Mouse (Mus musculus): ENCODE measurements around the gene Nisch. TPM values are rescaled to one million over a fixed set of nuclear protein-coding genes. Genes with fewer than 3 reads are reported as not detected.

Gene Nisch
- polyA plus RNA-seq, 1 experiment from 2014 or later = 389 TPM

- Histone ChIP-seq H3K9me3 (ENCODE audit: control insufficient read depth, low read length) (no peaks in the 10 kb centered on the region), H3K36me3 (ENCODE audit: control insufficient read depth, insufficient read depth) (peaks cover 80% of the 10 kb centered on the region), H3K4me1 (replicated peaks; ENCODE audit: control insufficient read depth, insufficient read depth, low read length) (no peaks in the 10 kb centered on the region), H3K9ac (replicated peaks; ENCODE audit: low read depth, low read length) (no peak overlapping the region), H3K4me3 (replicated peaks; ENCODE audit: low read length) (no peak overlapping the region), H3K27ac (ENCODE audit: low read length) (no peak overlapping the region), H3K4me2 (ENCODE audit: low read length) (no peak overlapping the region), H3K27me3 (replicated peaks; ENCODE audit: control insufficient read depth, insufficient read depth, low read length) (no peaks in the 10 kb centered on the region)
- ATAC-seq = no peak
- WGBS = 94% methylated on average over 5 of the region's 5 CpGs
Measured at GRCm38 (mm10) chr14:31183541-31183940, 33.2 kb downstream of the Nisch start.

- no peak for ATAC-seq
- H3K4me3 ChIP-seq (replicated peaks; ENCODE audit: low read length) = no peak overlapping the region
- H3K4me2 ChIP-seq (ENCODE audit: low read length) = no peak overlapping the region
- peaks cover 78% of the 10 kb centered on the region for H3K36me3 ChIP-seq (ENCODE audit: control insufficient read depth, insufficient read depth)
- no peaks in the 10 kb centered on the region for H3K9me3 ChIP-seq (ENCODE audit: control insufficient read depth, low read length)
- no peak overlapping the region for H3K9ac ChIP-seq (replicated peaks; ENCODE audit: low read depth, low read length)
- H3K27ac ChIP-seq (ENCODE audit: low read length) = no peak overlapping the region
- H3K4me1 ChIP-seq (replicated peaks; ENCODE audit: control insufficient read depth, insufficient read depth, low read length) = no peaks in the 10 kb centered on the region
- WGBS = 79% methylated on average over 2 of the region's 2 CpGs
- H3K27me3 ChIP-seq (replicated peaks; ENCODE audit: control insufficient read depth, insufficient read depth, low read length) = no peaks in the 10 kb centered on the region
Measured at GRCm38 (mm10) chr14:31182786-31183290, 33.9 kb downstream of the Nisch start.

GRCm38 (mm10) chr14:31181512-31181911, 35.2 kb downstream of the Nisch start:
- H3K36me3 ChIP-seq (ENCODE audit: control insufficient read depth, insufficient read depth) = peaks cover 76% of the 10 kb centered on the region
- no peaks in the 10 kb centered on the region for H3K9me3 ChIP-seq (ENCODE audit: control insufficient read depth, low read length)
- no peak overlapping the region for H3K27ac ChIP-seq (ENCODE audit: low read length)
- H3K4me2 ChIP-seq (ENCODE audit: low read length) = no peak overlapping the region
- no peak for ATAC-seq
- no peak overlapping the region for H3K9ac ChIP-seq (replicated peaks; ENCODE audit: low read depth, low read length)
- H3K4me1 ChIP-seq (replicated peaks; ENCODE audit: control insufficient read depth, insufficient read depth, low read length) = no peaks in the 10 kb centered on the region
- H3K27me3 ChIP-seq (replicated peaks; ENCODE audit: control insufficient read depth, insufficient read depth, low read length) = no peaks in the 10 kb centered on the region
- 82% methylated on average over 4 of the region's 4 CpGs for WGBS
- H3K4me3 ChIP-seq (replicated peaks; ENCODE audit: low read length) = no peak overlapping the region

- Histone ChIP-seq H3K36me3 (ENCODE audit: control insufficient read depth, insufficient read depth) (peaks cover 75% of the 10 kb centered on the region), H3K9me3 (ENCODE audit: control insufficient read depth, low read length) (no peaks in the 10 kb centered on the region), H3K4me2 (ENCODE audit: low read length) (no peak overlapping the region), H3K4me3 (replicated peaks; ENCODE audit: low read length) (no peak overlapping the region), H3K4me1 (replicated peaks; ENCODE audit: control insufficient read depth, insufficient read depth, low read length) (no peaks in the 10 kb centered on the region), H3K27ac (ENCODE audit: low read length) (no peak overlapping the region), H3K27me3 (replicated peaks; ENCODE audit: control insufficient read depth, insufficient read depth, low read length) (no peaks in the 10 kb centered on the region), H3K9ac (replicated peaks; ENCODE audit: low read depth, low read length) (no peak overlapping the region)
- 85% methylated on average over 12 of the region's 12 CpGs for WGBS
- no peak for ATAC-seq
Measured at GRCm38 (mm10) chr14:31179677-31180365, 36.9 kb downstream of the Nisch start.

- Histone ChIP-seq H3K4me2 (ENCODE audit: low read length) (no peak overlapping the region), H3K4me3 (replicated peaks; ENCODE audit: low read length) (no peak overlapping the region), H3K27ac (ENCODE audit: low read length) (no peak overlapping the region), H3K9me3 (ENCODE audit: control insufficient read depth, low read length) (no peaks in the 10 kb centered on the region), H3K4me1 (replicated peaks; ENCODE audit: control insufficient read depth, insufficient read depth, low read length) (no peaks in the 10 kb centered on the region), H3K27me3 (replicated peaks; ENCODE audit: control insufficient read depth, insufficient read depth, low read length) (no peaks in the 10 kb centered on the region), H3K9ac (replicated peaks; ENCODE audit: low read depth, low read length) (no peak overlapping the region), H3K36me3 (ENCODE audit: control insufficient read depth, insufficient read depth) (peaks cover 70% of the 10 kb centered on the region)
- no peak for ATAC-seq
- WGBS = 88% methylated on average over 5 of the region's 5 CpGs
Measured at GRCm38 (mm10) chr14:31177715-31178114, 39.0 kb downstream of the Nisch start.

GRCm38 (mm10) chr14:31177287-31177686, 39.5 kb downstream of the Nisch start:
- ATAC-seq = no peak
- Histone ChIP-seq H3K27ac (ENCODE audit: low read length) (no peak overlapping the region), H3K4me2 (ENCODE audit: low read length) (no peak overlapping the region), H3K9me3 (ENCODE audit: control insufficient read depth, low read length) (no peaks in the 10 kb centered on the region), H3K27me3 (replicated peaks; ENCODE audit: control insufficient read depth, insufficient read depth, low read length) (no peaks in the 10 kb centered on the region), H3K9ac (replicated peaks; ENCODE audit: low read depth, low read length) (no peak overlapping the region), H3K36me3 (ENCODE audit: control insufficient read depth, insufficient read depth) (peaks cover 70% of the 10 kb centered on the region), H3K4me3 (replicated peaks; ENCODE audit: low read length) (no peak overlapping the region), H3K4me1 (replicated peaks; ENCODE audit: control insufficient read depth, insufficient read depth, low read length) (no peaks in the 10 kb centered on the region)
- 90% methylated on average over 16 of the region's 16 CpGs for WGBS

- Histone ChIP-seq H3K4me1 (replicated peaks; ENCODE audit: control insufficient read depth, insufficient read depth, low read length) (no peaks in the 10 kb centered on the region), H3K9ac (replicated peaks; ENCODE audit: low read depth, low read length) (no peak overlapping the region), H3K36me3 (ENCODE audit: control insufficient read depth, insufficient read depth) (peaks cover 64% of the 10 kb centered on the region), H3K27me3 (replicated peaks; ENCODE audit: control insufficient read depth, insufficient read depth, low read length) (no peaks in the 10 kb centered on the region), H3K4me3 (replicated peaks; ENCODE audit: low read length) (no peak overlapping the region), H3K4me2 (ENCODE audit: low read length) (no peak overlapping the region), H3K9me3 (ENCODE audit: control insufficient read depth, low read length) (no peaks in the 10 kb centered on the region), H3K27ac (ENCODE audit: low read length) (no peak overlapping the region)
- WGBS = 92% methylated on average over 7 of the region's 7 CpGs
- no peak for ATAC-seq
Measured at GRCm38 (mm10) chr14:31173537-31173936, 43.2 kb downstream of the Nisch start.

- 83% methylated on average over 18 of the region's 18 CpGs for WGBS
- H3K27me3 ChIP-seq (replicated peaks; ENCODE audit: control insufficient read depth, insufficient read depth, low read length) = no peaks in the 10 kb centered on the region
Measured at GRCm38 (mm10) chr14:31172781-31173455, 43.8 kb downstream of the Nisch start.

GRCm38 (mm10) chr14:31171821-31172220, 44.9 kb downstream of the Nisch start:
- WGBS = 95% methylated on average over 15 of the region's 15 CpGs
- H3K36me3 ChIP-seq (ENCODE audit: control insufficient read depth, insufficient read depth) = peaks cover 56% of the 10 kb centered on the region
- H3K27ac ChIP-seq (ENCODE audit: low read length) = no peak overlapping the region
- peaks cover 1% of the 10 kb centered on the region for H3K4me1 ChIP-seq (replicated peaks; ENCODE audit: control insufficient read depth, insufficient read depth, low read length)
- no peak for ATAC-seq
- no peak overlapping the region for H3K9ac ChIP-seq (replicated peaks; ENCODE audit: low read depth, low read length)
- H3K4me2 ChIP-seq (ENCODE audit: low read length) = no peak overlapping the region
- H3K9me3 ChIP-seq (ENCODE audit: control insufficient read depth, low read length) = no peaks in the 10 kb centered on the region
- no peak overlapping the region for H3K4me3 ChIP-seq (replicated peaks; ENCODE audit: low read length)
- H3K27me3 ChIP-seq (replicated peaks; ENCODE audit: control insufficient read depth, insufficient read depth, low read length) = no peaks in the 10 kb centered on the region

More at GRCm38 (mm10) chr14:31172781-31173455, 43.8 kb downstream of the Nisch start:
- no peak overlapping the region for H3K4me2 ChIP-seq (ENCODE audit: low read length)
- H3K4me3 ChIP-seq (replicated peaks; ENCODE audit: low read length) = no peak overlapping the region
- H3K27ac ChIP-seq (ENCODE audit: low read length) = no peak overlapping the region
- no peaks in the 10 kb centered on the region for H3K9me3 ChIP-seq (ENCODE audit: control insufficient read depth, low read length)
- H3K36me3 ChIP-seq (ENCODE audit: control insufficient read depth, insufficient read depth) = peaks cover 63% of the 10 kb centered on the region
- no peak overlapping the region for H3K9ac ChIP-seq (replicated peaks; ENCODE audit: low read depth, low read length)
- ATAC-seq = no peak
- H3K4me1 ChIP-seq (replicated peaks; ENCODE audit: control insufficient read depth, insufficient read depth, low read length) = no peaks in the 10 kb centered on the region

Data from forebrain, embryonic 16.5 days (tissue).